In the genomic region with DNA sequence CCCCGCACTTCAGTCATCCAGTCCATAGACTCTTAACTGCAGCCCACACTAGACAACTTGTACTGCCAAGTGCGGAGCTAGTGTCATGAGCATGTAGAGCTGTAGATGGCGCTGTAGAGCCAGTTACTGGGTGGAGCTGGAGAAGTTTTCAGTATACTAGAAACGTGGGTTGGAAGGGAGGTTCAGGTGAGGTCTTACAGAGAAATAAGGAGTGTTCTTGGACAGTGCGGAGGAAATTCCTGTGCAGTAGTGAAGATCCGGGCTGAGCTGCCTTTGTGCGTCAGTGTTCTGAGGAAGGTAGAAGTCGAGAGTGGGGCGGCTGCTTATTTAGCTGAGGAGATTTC, we compare ENCODE assay signal across 9 mouse cellular contexts. TPM values are rescaled to one million over a fixed set of nuclear protein-coding genes. Genes with fewer than 3 reads are reported as not detected.
DNase-seq lines count a peak whose midpoint lies in the region; ATAC-seq lines count a peak whose summit lies in the region.
"Had no signal": no experiment of that assay in that cellular context is flagged by ENCODE, and none has a peak within 500 bp of the region (broad histone marks: within the 10 kb centered on the region; RNA-seq: fewer than 3 reads in every experiment).

No protein-coding gene starts in this region.

- ATAC-seq in forebrain, embryonic 11.5 days (replicated peaks; ENCODE audit: low FRiP score) = no peak
- ATAC-seq in forebrain, embryonic 15.5 days (replicated peaks) = no peak
- peak; percentile 79 for ATAC-seq in megakaryocyte progenitor cell, adult 5-6 weeks (replicated peaks; ENCODE audit: poor library complexity)

- no peaks in the 10 kb centered on the region for H3K27me3 ChIP-seq in forebrain, embryonic 11.5 days (ENCODE audit: control insufficient read depth, insufficient read depth, low read length)
- H3K27me3 ChIP-seq in forebrain, embryonic 15.5 days = no peaks in the 10 kb centered on the region
- H3K27me3 ChIP-seq: limb, embryonic 15.5 days had no signal

- H3K9ac ChIP-seq in forebrain, embryonic 11.5 days (ENCODE audit: low read length) = no peak overlapping the region
- no peak overlapping the region for H3K9ac ChIP-seq in forebrain, embryonic 15.5 days (replicated peaks)
- H3K9ac ChIP-seq: limb, embryonic 15.5 days had no signal

- no peaks in the 10 kb centered on the region for H3K9me3 ChIP-seq in forebrain, embryonic 11.5 days (ENCODE audit: control insufficient read depth, low read length)
- no peaks in the 10 kb centered on the region for H3K9me3 ChIP-seq in forebrain, embryonic 15.5 days
- H3K9me3 ChIP-seq: limb, embryonic 15.5 days had no signal

- no peaks in the 10 kb centered on the region for H3K36me3 ChIP-seq in forebrain, embryonic 11.5 days (ENCODE audit: control insufficient read depth, insufficient read depth, low read length)
- no peaks in the 10 kb centered on the region for H3K36me3 ChIP-seq in forebrain, embryonic 15.5 days
- H3K36me3 ChIP-seq: limb, embryonic 15.5 days had no signal

- no peaks in the 10 kb centered on the region for H3K4me1 ChIP-seq in forebrain, embryonic 11.5 days (replicated peaks; ENCODE audit: control insufficient read depth, insufficient read depth, low read length)
- H3K4me1 ChIP-seq in forebrain, embryonic 15.5 days = peaks cover 12% of the 10 kb centered on the region

- no peak overlapping the region for H3K27ac ChIP-seq in forebrain, embryonic 11.5 days (ENCODE audit: low read depth, low read length)
- H3K27ac ChIP-seq in forebrain, embryonic 15.5 days (replicated peaks) = no peak overlapping the region
- H3K27ac ChIP-seq: limb, embryonic 15.5 days had no signal

- 45% methylated on average over 9 of the region's 9 CpGs for WGBS in forebrain, embryonic 11.5 days
- WGBS in forebrain, embryonic 15.5 days = 46% methylated on average over 9 of the region's 9 CpGs

- peak; percentile 73 for DNase-seq in forebrain, embryonic 11.5 days (ENCODE audit: low spot score)
- peak; percentile 31 for DNase-seq in 3T3-L1 (ENCODE audit: low read depth, low spot score)
- peak; percentile 30 for DNase-seq in adrenal gland, adult 8-10 months
- peak; percentile 28 for DNase-seq in fibroblast of lung, adult 2 months (ENCODE audit: low read depth)
- peak; percentile 85 to 88 for DNase-seq in kidney, postnatal 25 days
- peak; percentile 53 for DNase-seq in thymus, postnatal 0 days (ENCODE audit: low spot score)

- H3K4me3 ChIP-seq in forebrain, embryonic 11.5 days (ENCODE audit: low read depth, low read length) = no peak overlapping the region
- H3K4me3 ChIP-seq in forebrain, embryonic 15.5 days = no peak overlapping the region
- H3K4me3 ChIP-seq: limb, embryonic 15.5 days had no signal

- H3K4me2 ChIP-seq in forebrain, embryonic 11.5 days (ENCODE audit: low read depth, low read length, severe bottlenecking) = no peak overlapping the region
- H3K4me2 ChIP-seq in forebrain, embryonic 15.5 days (replicated peaks) = no peak overlapping the region
- H3K4me2 ChIP-seq: limb, embryonic 15.5 days had no signal

RNA-seq across cellular contexts. Expression of a gene that starts 2.7 kb away (rescaled TPM):
- polyA plus RNA-seq in forebrain, embryonic 11.5 days (2014; fragmentation: Nextera tagmentation; extraction: Ambion mirVana) = 1.5 and 2.3 TPM in 2 replicates
- polyA plus RNA-seq in forebrain, embryonic 15.5 days (2015; fragmentation: Nextera tagmentation; extraction: Ambion mirVana) = 6.4 and 6.8 TPM in 2 replicates
- 1 to 10 TPM in 2 of 4 experiments, under 1 TPM in 2; 0.67 to 1.3 (median 1.1) TPM for total RNA-seq in adrenal gland, adult 8-10 months (2022)
- total RNA-seq in megakaryocyte progenitor cell, adult 5-6 weeks (2015) = 0.10 and 1.4 TPM in 2 replicates
- total RNA-seq in megakaryocyte progenitor cell, adult 5-6 weeks (2017) = 0.10 TPM in 1 of 2 replicates, not detected in the other
- polyA plus RNA-seq in thymus, postnatal 0 days (2015; fragmentation: Nextera tagmentation; extraction: Ambion mirVana) = 0.60 and 0.65 TPM in 2 replicates

RNA-seq across cellular contexts. Expression of a gene that starts 38.2 kb away (rescaled TPM):
- 47.7 and 51.1 TPM in 2 replicates for polyA plus RNA-seq in forebrain, embryonic 11.5 days (2014; fragmentation: Nextera tagmentation; extraction: Ambion mirVana)
- 42.8 and 43.5 TPM in 2 replicates for polyA plus RNA-seq in forebrain, embryonic 15.5 days (2015; fragmentation: Nextera tagmentation; extraction: Ambion mirVana)
- 10 to 100 TPM; 45.0 to 56.4 (median 49.6) TPM for total RNA-seq in adrenal gland, adult 8-10 months (2022)
- total RNA-seq in megakaryocyte progenitor cell, adult 5-6 weeks (2015) = 46.8 and 50.0 TPM in 2 replicates
- total RNA-seq in megakaryocyte progenitor cell, adult 5-6 weeks (2017) = 35.6 TPM in 2 replicates
- 41.2 and 41.4 TPM in 2 replicates for polyA plus RNA-seq in thymus, postnatal 0 days (2015; fragmentation: Nextera tagmentation; extraction: Ambion mirVana)

Comparison
In these comparisons a context has a peak if more than half of its experiments do, and no peak if none do; other contexts are left out.
1. DNase-seq: peak in every context shown above with its lines; median percentile 86 in kidney, postnatal 25 days; 73 in forebrain, embryonic 11.5 days; 53 in thymus, postnatal 0 days; 31 in 3T3-L1; 30 in adrenal gland, adult 8-10 months; 28 in fibroblast of lung, adult 2 months.